Mouse (Mus musculus) stomach, embryonic 14.5 days (tissue): ENCODE results near the gene Asl. TPM values are rescaled to one million over a fixed set of nuclear protein-coding genes. Genes with fewer than 3 reads are reported as not detected.

Source experiments
- ATAC-seq: fragments of 200-750 bp; cut with Nextera tagmentation; 2 replicates; pipeline ENCODE4 v1.8.0; 2017; ENCODE audit warnings: low read depth, moderate TSS enrichment; ENCODE audit not compliant: insufficient number of reproducible peaks, insufficient read depth, low FRiP score
- H3K27ac ChIP-seq: fragments of 300-500 bp; sonication (generic); 2 replicates; pipeline ENCODE4 v1.5.1; 2014; ENCODE audit warnings: mild to moderate bottlenecking, low read length, moderate library complexity, mixed read lengths
- H3K27me3 ChIP-seq: fragments of 300-500 bp; sonication (generic); 2 replicates; pipeline ENCODE4 v1.6.1; 2014; ENCODE audit warnings: low read length, control low read depth, mixed read lengths; ENCODE audit not compliant: control insufficient read depth, insufficient read depth
- H3K36me3 ChIP-seq: fragments of 300-500 bp; sonication (generic); 2 replicates; pipeline ENCODE4 v1.6.1; 2014; ENCODE audit warnings: mild to moderate bottlenecking, control low read depth, low read length, moderate library complexity, mixed read lengths; ENCODE audit not compliant: control insufficient read depth, insufficient read depth
- H3K4me1 ChIP-seq: fragments of 300-500 bp; sonication (generic); 2 replicates; pipeline ENCODE4 v1.6.1; 2014; ENCODE audit warnings: low read length, control low read depth, mixed read lengths; ENCODE audit not compliant: control insufficient read depth, insufficient read depth
- H3K4me2 ChIP-seq: fragments of 300-500 bp; sonication (generic); replicated peaks from 2 replicates; pipeline ENCODE4 v1.6.1; 2014; ENCODE audit warnings: low read depth, low read length, control low read depth
- H3K4me3 ChIP-seq: fragments of 300-500 bp; sonication (generic); 2 replicates; pipeline ENCODE4 v1.5.1; 2014; ENCODE audit warnings: low read depth, low read length, control low read depth
- H3K9ac ChIP-seq: fragments of 300-500 bp; sonication (generic); replicated peaks from 2 replicates; pipeline ENCODE4 v1.6.1; 2014; ENCODE audit warnings: low read depth, mild to moderate bottlenecking, control low read depth, low read length, moderate library complexity, mixed read lengths
- H3K9me3 ChIP-seq: fragments of 300-500 bp; sonication (generic); 2 replicates; pipeline ENCODE4 v1.6.1; 2016; ENCODE audit warnings: low read depth, low read length, control low read depth; ENCODE audit not compliant: control insufficient read depth
- WGBS: fragments of 180-500 bp; shearing (Covaris S2); extraction: QIAGEN DNeasy Blood & Tissue Kit; methylation state at CpG from one replicate; pipeline ENCODE4 v1.1.7; 2014; 5-methylcytosine and 5-hydroxymethylcytosine counted together
- polyA plus RNA-seq: library from polyadenylated mRNA; unstranded; fragments of >200 nt; fragmentation: Nextera tagmentation; extraction: Ambion mirVana; gene quantifications from 2 replicates; pipeline ENCODE4 v1.2.1, GENCODE M21; 2014

Gene Asl
- polyA plus RNA-seq, 1 experiment from 2014 or later = 35.1 TPM

DNA sequence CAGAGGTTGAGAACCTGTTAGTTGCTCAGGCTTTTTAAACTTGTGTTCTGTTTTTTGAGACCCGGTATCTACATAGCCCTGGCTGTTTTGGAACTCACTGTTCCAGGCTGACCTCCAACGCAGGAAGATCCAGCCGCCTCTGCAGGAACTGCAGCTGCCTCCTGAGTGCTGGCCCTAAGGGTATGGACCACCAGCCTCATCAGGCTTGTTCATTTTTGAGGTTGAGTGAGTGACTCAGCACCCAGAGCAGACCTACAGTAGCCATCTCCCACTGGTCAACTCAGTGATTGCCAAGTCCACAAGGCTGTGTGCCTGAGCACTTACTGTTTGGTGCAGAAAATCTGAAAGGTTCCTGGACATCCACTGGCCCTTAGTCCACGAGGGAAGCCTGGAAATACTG is 57.6 kb downstream of the Asl start:
- H3K27ac ChIP-seq = no peak overlapping the region
- 85% methylated on average over 4 of the region's 4 CpGs for WGBS

DNA sequence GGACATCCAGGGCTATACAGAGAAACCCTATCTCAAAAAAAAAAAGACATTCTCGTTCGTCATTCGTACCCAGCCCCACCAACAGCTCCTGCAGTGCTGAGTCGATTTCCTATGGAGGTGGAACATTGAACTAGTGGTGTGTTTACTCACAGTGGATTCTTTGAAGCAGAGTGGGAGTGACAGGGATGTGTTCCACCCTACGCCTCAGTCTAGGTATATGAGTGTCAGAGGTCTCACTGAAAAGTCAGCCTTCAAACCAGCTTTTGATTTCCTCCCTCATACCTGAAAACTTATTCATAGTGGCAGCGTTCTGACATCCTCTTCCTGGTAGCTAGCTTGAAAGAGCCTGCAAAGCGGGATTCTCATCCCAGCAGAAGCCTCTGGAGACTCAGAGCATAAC is 60.6 kb downstream of the Asl start:
- H3K9ac ChIP-seq = no peak overlapping the region
- no peaks in the 10 kb centered on the region for H3K27me3 ChIP-seq
- no peak overlapping the region for H3K4me3 ChIP-seq
- H3K4me2 ChIP-seq = no peak overlapping the region
- no peaks in the 10 kb centered on the region for H3K36me3 ChIP-seq
- WGBS = 79% methylated on average over 7 of the region's 7 CpGs
- no peaks in the 10 kb centered on the region for H3K9me3 ChIP-seq
- no peaks in the 10 kb centered on the region for H3K4me1 ChIP-seq
- no peak for ATAC-seq
- no peak overlapping the region for H3K27ac ChIP-seq

More for the DNA sequence above, 57.6 kb downstream of the Asl start:
- Histone ChIP-seq H3K4me3 (no peak overlapping the region), H3K9ac (no peak overlapping the region), H3K4me1 (no peaks in the 10 kb centered on the region), H3K27me3 (no peaks in the 10 kb centered on the region), H3K9me3 (no peaks in the 10 kb centered on the region), H3K4me2 (no peak overlapping the region), H3K36me3 (no peaks in the 10 kb centered on the region)
- no peak for ATAC-seq

- H3K4me1 ChIP-seq = no peaks in the 10 kb centered on the region
- no peaks in the 10 kb centered on the region for H3K9me3 ChIP-seq
- no peak overlapping the region for H3K4me3 ChIP-seq
- no peak for ATAC-seq
- no peak overlapping the region for H3K4me2 ChIP-seq
- no peak overlapping the region for H3K9ac ChIP-seq
- WGBS = 94% methylated on average over 3 of the region's 3 CpGs
- no peak overlapping the region for H3K27ac ChIP-seq
- H3K27me3 ChIP-seq = no peaks in the 10 kb centered on the region
- H3K36me3 ChIP-seq = no peaks in the 10 kb centered on the region
Observed at GRCm38 (mm10) chr5:129966448-129966847, 62.6 kb downstream of the Asl start.

DNA sequence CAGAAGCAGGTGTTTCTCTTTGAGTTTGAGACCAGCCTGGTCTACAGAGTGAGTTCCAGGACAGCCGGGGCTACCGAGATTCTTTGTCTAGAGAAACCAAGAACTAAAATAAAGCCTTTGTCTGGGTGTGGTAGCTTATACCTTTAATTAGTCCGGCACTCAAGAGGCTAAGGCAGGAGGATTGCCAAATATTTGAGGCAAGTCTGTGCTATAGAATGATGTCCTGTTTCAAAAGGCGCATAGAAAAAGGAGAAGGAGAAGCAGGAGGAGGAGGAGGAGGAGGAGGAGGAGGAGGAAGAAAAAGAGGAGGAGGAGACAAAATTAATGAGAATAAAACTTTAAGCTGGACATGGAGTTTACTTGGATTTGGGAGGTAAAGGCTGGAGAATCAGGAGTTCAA is 65.8 kb downstream of the Asl start:
- Histone ChIP-seq H3K9ac (no peak overlapping the region), H3K27ac (no peak overlapping the region), H3K4me3 (no peak overlapping the region), H3K9me3 (no peaks in the 10 kb centered on the region), H3K36me3 (no peaks in the 10 kb centered on the region), H3K4me2 (no peak overlapping the region), H3K4me1 (no peaks in the 10 kb centered on the region), H3K27me3 (no peaks in the 10 kb centered on the region)
- 74% methylated on average over 4 of the region's 4 CpGs for WGBS
- no peak for ATAC-seq

Other genes starting within 250 kb of the Asl start
- 36.4 and 37.0 TPM in 2 replicates for gene Psph, start 241.8 kb downstream of the Asl start, polyA plus RNA-seq
- 45.3 and 51.4 TPM in 2 replicates for gene Sumf2, start 182.3 kb downstream of the Asl start, polyA plus RNA-seq
- 795 and 869 TPM in 2 replicates for gene Chchd2, start 141.8 kb downstream of the Asl start, polyA plus RNA-seq
- gene Zbed5, start 133.5 kb downstream of the Asl start, polyA plus RNA-seq = 5.7 and 6.1 TPM in 2 replicates
- gene Phkg1, start 130.7 kb downstream of the Asl start, polyA plus RNA-seq = not detected in 2 replicates
- gene Nupr1l, start 120.7 kb downstream of the Asl start, polyA plus RNA-seq = 2.2 and 3.1 TPM in 2 replicates
- gene Vkorc1l1, start 87.3 kb downstream of the Asl start, polyA plus RNA-seq = 16.2 and 19.1 TPM in 2 replicates
- 71.4 and 74.7 TPM in 2 replicates for gene Gusb, start 26.2 kb downstream of the Asl start, polyA plus RNA-seq
- 20.0 and 24.2 TPM in 2 replicates for gene Crcp, start within 50 bp of the Asl start, polyA plus RNA-seq
- 82.7 and 87.3 TPM in 2 replicates for gene Tpst1, start 44.1 kb upstream of the Asl start, polyA plus RNA-seq
- 5.0 and 5.1 TPM in 2 replicates for gene Kctd7, start 115.6 kb upstream of the Asl start, polyA plus RNA-seq
- gene Rabgef1, start 142.6 kb upstream of the Asl start, polyA plus RNA-seq = 25.7 and 27.9 TPM in 2 replicates
- gene Tmem248, start 187.8 kb upstream of the Asl start, polyA plus RNA-seq = 33.7 and 36.7 TPM in 2 replicates
- gene Sbds, start 226.3 kb upstream of the Asl start, polyA plus RNA-seq = 55.0 and 57.4 TPM in 2 replicates
- gene Tyw1, start 226.4 kb upstream of the Asl start, polyA plus RNA-seq = 27.5 and 28.7 TPM in 2 replicates